Mouse (Mus musculus) retina, embryonic 14.5 days (tissue): ENCODE results near the gene Asb2.
A peak's percentile ranks its signal among the peaks of the same experiment; 100 is the strongest.

Experiments
- DNase-seq: peaks from one replicate; pipeline ENCODE4 v3.0.0-alpha.2; 2015; ENCODE audit warnings: low spot score

The Asb2 gene

DNA sequence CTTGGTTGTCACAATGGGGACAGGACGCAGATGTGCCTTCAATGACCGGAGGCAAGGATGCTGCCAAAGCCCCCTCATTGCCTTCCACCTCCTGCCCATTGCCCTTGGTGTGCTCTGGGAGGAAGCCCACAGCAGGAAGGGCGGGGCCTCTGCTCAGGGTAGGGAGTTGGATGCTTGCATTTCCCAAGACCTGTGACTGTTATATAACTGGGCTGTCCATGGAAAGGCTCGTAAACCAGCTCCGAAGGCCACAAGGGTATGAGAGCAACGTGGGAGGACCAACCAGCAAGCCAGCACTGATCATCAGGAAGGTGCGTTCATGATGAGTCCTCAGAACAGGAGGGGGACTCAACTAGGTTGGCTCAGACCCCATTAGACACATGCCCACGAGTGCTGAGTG lies 5.0 kb upstream of the Asb2 start:
- no peak for DNase-seq

DNA sequence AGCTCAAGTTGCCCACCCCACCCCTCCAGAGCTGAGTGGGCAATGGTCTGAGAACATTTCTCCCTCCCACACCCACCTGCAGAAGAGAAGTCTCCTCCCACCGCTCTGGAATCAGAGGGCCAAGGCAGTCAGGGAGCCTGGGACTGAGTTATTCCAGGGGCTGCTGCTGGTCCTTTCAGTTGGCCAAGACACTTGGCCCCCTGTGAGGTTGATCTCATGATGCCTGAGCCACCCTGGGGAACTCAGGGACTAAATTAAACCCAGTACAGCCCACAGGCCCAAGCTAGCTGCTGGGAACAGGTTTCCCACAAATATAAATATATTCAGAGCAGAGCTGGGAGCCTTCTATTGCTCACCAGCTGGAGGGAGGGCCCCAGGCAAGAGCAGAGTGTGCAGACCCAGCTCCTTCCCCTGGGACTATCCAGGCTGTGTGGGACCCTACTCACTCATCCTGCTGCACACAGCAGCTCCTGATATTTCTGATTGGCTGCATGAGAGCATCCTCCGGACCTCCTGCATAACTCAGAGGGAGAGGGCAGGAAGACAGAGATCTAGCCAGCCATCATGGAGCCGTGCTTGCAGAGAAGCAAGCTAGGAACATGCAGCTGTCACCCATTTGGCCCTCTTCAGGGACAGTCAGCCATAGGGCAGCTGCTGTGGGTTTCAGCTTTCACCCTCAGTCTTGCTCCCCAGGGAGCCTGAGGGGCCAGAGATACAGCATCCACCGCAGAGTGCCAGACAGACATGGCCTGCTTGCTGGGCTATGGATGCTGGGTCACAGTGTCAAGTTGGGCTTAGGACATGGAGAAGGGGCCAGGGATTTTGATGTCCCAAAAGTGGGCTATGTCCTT lies 3.4 kb upstream of the Asb2 start:
- no peak for DNase-seq

DNA sequence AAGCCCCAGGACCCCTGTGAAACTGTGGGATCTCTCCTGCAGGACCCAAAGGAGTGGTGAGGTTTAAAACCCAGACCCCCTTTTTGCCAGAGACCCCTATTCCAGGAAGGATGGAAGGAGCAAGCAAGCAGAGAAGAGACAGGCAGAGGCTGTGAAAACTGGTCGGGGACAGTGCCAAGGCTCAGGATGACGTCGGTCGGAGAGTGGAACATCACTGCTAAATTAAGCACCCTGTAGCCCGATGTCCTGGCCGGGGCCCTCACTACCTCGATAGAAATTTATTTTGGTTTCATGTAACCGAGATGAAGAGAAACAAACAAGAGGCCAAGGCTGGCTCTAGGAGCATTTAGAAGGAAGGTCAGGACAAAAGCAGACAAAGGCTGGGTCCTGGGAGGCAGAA lies 2.4 kb upstream of the Asb2 start:
- DNase-seq = no peak

DNA sequence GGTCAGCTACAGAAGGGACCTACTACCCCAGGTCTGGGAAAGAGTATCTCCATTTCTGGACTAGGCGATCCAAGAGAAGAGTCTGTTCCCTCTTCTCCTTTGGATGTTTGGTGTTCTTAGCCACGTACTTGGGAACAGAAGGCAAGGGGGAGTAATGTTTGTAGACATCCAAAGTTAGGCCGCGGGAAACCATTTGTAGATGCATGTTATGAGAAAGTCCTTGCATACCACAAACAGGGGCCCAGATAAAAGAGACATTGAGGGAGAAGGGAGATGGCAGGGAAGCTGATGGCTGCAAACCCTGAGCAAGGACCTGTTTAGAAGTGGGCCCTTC lies 581 bp upstream of the Asb2 start:
- DNase-seq = no peak

DNA sequence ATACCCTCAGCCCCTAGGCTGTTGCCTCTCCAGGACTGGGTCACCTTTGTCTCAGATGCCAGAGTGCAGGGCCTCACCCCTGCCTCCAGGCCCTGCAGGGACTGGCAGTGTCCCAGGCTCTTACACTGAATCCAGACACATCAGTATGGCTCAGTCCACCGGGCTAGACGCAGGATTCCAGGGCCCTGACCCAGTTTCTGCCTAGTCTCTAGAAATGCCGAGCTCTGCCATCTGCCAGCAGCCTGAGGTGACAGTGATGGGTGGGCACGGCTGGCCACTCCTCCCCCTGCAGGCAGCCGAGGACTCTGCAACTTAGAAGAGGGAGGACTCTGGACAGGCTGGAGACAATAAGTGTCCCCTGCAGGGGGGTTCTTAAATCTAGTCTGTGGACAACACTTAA lies 2.3 kb downstream of the Asb2 start:
- peak; percentile 85 for DNase-seq

DNA sequence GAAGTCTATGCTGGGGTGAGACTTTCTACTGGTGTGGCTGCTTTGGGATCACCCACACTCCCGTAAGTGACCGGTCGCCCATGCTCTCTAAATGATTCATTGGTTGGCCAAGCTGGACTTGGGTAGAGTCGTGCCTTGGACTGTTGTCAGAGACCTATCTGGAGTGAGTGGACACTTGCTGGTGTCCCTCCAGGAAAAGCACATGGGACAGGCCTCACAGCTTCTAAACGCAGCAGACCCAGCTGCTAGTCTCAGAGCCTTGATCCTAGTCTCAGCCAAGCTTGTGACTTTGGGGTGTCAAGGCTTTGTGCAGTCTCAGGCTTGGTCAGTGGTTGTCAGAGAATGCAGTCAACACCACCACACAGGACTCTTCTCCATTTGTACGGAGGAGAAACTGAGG lies 3.1 kb downstream of the Asb2 start:
- no peak for DNase-seq

DNA sequence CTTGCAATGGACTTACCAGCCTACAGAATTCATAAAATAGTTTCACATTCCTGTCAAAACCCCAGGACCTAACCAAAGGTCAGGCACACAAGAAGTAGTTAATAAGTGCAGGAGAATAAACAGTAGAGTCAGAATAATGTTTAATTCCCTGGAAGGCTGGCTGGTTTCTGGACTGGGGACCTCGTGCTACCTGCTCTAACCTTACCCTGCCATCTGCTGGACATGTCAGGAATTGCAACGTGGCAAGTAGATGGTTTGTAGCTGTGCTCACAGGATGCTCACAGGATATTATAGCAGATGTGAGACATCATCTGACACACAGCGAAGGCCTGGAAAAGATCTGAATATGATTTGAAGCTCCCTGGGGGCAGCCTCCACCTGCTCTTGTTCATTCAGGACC lies 7.3 kb downstream of the Asb2 start:
- DNase-seq = peak; percentile 88

DNA sequence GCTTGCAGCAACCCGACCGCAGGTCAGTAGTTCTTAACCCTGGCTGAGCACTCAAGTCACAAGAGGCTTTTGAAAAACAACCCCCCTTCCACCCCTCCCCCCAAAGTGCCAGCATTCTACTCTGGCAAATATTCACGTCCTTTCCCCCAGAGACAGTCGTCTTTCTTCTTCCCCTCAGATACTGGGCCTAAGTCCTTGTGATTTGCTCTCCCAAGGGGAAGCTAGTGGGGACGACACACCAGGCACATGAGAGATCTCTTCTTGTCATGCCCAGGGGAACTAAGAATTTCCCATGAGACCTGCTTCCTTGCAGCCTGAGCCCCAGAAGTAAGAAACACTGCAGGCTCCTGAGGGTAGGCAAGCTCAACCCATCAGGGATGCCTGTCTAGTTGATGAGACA lies 8.4 kb downstream of the Asb2 start:
- no peak for DNase-seq

DNA sequence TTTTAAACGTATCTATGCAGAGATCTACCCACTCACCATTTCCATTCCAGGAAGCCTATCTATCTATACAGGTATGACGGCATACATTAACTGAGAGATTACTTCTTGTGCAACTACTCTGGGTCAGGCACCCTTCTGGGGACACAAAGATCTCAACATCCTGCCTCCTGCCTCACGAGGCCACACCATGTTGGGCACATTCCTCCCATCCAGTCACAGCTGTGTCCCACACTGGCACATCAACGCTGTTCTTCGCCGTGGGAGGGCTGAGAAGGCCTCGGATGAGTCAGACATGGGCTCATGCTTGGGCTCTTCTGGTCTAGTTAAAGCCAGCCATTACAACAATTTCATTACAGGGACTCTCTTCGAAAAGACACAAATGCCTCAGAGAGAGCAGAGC lies 8.9 kb downstream of the Asb2 start:
- no peak for DNase-seq

DNA sequence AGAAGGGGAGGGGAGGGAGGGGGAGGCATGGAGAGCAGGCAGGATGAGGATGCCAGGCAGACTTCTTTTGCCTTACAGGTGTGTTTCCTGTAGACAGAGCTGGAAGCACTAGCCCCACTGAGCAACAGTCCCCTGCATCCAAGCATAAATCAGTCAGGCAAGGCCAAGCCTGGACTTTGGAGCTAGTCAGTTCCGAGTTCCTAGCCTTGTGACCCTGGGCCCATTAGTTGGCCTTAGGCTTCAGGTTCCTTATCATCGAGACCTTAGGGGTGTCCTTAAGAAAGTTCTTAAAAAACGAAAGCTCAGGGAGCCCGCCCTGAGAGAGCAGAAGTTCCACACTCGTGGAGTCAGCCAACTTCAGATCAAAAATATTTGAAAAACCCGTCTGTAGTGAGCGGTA lies 10.9 kb downstream of the Asb2 start:
- DNase-seq = no peak

DNA sequence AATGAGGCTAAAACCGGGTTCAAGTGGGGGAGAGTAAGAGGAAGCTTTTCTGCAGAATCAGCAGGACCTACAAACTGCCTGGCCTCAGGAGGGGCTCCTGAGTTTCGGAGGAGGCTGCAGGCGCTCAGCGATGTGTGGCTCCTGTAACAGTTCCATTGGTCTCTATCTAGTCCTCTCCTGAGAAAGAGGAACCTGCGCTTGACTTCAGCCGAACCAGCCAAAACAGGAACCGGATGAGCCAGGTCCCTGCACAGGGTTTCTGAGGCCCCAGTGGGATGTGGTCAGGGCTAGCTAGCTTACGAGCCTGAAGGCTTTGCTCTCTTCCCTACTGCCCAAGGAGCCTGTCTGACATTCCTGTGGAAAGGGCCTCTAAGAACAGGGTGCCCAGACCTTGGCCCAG lies 12.3 kb downstream of the Asb2 start:
- no peak for DNase-seq

DNA sequence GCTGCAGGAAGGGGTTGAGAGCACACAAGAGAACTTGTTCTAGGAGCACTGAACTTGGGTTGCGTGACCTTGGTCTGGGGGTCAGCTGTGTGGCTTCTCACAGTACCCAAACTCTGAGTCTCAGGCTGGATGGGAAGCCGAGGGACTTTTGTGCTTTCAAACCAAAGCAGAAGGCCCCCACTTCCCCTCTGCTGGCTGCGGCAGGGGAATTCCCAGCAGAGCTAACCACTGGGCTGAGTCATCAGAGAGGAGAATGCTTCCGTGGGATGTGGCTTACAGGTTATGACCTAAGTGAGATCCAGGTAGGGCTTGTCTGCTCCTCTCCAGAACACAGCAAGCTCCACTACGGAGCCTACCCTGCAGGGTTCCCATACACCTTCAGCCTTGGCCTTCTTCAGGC lies 14.6 kb downstream of the Asb2 start:
- no peak for DNase-seq

DNA sequence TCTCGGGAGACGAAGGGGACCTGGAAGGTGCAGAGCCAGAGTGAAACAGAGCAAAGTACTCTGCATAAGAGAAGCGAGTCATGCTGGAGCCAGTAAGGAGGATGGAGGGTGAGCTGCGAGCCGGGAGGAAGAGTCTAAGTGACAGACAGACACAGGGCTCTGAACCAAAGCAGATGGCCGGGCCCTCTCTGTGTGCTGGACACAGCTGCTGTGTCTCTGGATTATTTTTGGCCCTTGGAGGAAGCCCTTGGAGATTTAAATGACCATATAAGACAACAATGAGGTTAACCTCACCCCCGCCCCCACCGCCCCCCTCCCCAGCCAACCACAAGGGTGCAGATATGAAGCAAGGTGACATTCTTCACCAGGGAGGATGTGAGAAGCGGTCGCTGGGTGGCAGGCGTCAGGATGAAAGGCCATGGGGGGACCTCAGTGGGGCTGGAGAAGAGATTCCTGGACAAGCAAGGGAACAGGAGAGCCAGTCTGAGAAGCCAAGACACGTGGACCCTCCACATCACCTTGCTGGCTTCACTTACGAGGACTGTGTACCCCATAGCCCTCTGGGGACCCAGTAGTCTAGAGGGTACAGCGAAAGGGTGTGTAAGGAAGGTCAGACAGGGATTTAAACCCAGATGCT lies 17.5 kb downstream of the Asb2 start:
- DNase-seq = no peak

DNA sequence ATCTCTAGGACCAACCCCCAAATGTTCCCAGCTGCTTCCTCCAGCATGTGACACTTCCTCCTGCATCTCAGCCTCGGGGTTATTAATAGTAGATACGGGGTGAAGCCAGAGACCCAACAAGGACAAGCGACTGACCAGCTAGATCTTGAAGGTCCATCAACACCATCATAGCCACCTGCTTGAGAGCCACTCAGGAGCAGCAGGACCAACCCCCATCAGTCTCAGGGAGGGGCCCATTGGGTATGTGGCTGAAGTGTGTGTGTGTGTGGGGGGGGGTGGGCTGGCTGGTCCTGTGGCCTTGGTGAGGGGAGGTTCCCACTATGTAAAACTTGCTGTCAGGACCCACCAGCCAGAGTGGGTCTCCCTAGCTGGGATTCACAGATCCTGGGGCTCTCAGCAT lies 19.0 kb downstream of the Asb2 start:
- DNase-seq = no peak

DNA sequence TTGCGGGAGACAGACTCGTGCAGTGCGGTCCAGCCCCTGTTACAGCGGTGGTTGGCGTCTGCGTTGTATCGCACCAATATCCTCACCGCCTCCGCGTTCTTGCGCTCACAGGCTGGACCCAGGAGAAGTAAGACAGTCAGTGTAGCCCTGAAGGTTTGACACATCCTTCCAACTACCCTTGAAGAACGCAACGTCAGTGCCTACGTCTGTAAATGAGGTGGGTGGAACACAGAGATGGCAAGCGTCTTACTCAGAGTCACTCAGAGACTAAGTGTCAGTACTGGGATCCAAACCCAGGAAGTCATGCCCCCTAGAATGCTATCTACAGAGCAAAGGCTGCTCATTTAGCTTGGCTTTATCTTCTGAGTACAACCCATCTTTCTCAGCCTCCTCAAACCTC lies 22.4 kb downstream of the Asb2 start:
- no peak for DNase-seq

DNA sequence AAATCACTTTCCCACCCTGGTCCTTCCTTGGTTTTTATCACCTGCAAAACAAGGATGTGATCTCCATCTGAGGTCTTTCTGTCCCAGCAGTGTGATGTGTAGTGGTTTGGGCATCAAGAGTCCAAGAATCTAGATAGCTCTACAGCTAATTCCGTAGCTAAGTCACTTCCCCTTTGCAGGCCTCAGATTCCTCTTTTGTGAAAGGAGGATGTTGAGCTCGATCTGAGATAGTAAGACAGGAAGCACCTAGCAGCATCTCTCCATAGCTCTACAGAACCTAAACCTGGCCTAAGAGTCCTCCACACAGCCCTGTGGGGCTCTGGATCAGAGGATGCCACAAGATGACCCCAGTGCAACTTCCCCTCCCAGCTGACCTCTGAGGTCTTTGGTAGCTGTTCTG lies 22.9 kb downstream of the Asb2 start:
- DNase-seq = no peak

DNA sequence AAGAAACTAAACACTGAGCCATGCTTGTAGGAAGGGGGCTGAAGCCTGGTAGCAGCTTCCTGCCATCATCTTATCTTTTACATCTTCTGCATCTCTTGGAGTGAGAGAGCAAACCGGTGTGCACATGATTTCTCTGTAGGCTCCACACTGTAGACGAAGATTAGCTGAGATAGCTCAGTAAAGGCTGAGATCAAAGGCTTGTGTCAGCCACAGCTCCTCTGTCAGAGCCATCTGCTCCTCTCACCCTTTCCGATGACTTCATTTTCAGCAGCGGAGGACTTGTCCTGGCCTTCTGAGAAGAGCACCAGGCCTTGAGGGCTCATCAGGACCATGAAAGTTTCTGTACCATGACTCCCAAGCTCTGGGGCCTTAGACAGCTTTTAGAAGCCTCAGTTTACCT lies 24.3 kb downstream of the Asb2 start:
- DNase-seq = no peak

DNA sequence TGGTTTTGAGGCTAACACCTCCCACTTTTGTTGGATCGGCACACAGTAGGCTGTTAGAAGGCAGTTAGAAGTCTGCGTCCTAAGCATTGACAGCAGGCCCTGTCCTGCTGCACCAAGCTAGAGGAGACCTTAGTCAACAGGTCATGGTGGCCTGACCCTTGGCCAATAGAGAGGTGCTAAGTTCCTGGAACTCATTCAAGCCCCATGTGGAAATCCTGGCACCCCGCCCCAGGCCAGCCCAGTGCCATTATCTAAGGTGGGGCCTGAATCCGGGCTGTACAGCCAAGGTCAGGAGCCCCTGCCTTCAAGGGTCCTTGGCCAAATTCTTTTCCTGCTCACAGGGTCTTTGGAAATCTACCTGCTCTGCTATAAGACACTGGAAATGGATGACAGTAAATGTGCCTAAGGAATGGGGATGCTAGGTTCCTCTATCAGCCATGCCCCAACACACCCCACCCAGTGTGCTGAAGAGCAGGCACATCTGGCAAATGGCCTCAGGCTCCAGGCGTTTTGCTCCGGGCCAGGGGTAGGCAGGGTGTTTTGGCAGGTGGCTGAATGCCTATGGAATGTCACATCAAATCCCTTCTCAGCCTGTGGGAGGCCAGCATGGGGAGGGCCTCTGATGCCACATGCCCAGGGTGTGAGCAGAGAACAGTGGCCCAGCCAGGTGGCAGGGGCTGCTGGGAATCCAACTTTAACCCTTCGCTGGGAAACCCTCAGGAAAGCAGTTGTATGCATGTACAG lies 27.2 kb downstream of the Asb2 start:
- no peak for DNase-seq

DNA sequence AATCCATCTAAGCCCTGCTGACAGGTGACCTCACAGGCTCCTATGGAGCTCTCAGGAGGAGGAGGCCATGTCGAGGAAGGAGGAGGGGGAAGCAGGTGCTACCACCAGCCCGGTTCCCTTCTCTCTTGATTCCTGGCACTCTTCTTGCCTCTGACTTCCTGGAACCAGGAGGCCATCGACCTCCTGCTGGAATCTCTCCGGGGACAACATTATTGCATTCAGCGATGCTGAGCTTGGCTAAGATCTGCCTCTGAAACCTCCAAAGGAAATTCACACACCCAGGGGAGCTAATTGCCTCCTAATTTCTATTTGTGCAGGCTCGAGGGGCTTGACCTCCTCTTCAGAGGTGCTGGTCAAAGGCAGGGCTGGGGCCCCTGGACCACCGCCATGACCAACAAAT lies 28.7 kb downstream of the Asb2 start:
- DNase-seq = no peak

DNA sequence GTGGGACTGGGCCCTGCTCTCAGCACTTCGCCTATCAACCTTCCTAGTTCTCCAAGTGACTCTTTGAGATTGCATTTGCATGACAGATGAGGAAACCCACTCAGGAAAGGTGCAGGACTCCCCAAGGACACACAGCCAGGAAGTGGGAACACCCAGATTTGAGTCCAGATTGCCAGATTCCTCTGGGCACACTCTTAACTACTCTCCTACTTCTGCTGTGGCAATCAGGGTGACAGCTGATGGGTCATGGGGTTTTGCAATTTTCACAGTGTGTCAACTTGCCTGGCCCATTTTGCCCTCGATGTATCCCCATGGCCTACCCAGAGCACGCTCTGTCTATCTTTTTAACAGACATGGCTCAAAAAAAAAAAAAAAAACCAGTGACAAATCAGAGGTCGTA lies 29.2 kb downstream of the Asb2 start:
- no peak for DNase-seq

DNA sequence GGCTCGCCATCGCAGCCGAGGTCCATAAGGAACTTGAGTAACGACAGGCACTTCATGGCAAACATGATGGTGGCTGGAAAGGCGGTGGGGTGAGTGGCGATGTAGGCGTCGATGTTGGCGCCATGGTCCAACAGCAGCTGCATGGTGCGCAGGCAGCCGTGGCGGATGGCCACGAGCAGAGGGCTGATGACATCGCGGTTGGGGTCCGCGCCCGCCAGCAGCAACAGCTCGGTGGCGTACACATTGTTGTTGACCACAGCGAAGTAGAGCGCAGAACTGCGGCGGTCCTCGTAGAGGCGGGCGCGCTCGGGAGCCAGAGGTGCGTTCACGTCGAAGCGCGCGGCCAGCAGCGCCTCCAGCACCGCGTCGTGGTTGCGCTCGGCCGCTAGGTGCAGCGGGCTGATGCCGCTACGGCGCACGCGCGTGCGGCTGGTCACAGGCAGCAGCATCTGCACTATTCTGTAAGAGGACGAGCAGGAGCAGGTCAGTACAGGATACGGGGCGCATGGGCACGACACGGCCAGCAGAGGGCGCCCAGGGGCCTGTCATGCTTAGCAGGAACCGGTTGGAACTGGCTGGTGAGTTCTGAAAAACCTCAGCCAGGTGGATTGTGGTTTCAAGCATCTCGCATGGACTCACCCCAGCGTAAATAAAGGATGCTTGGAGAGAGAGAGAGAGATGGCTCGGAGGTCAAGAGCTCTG lies 30.5 kb downstream of the Asb2 start:
- DNase-seq = peak; percentile 98

DNA sequence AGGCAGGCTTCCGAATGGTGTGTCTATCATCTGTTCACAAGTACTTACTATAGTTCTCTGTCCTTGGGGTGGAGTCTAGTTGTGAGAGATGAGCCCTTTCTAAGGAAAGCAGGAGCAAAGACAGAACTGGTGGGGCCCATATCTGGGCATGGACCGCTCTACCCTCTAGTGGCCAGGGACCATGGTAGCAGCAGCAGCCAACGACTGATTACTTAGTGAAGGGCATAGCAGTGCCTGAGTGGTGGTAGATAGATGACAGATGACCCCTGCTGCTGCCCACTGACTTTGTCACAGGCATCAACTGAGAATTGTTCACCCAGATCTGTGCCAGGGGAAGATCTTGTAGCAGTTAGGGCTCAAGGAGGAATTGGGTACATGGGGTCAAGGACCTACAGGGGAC lies 33.0 kb downstream of the Asb2 start:
- peak; percentile 64 for DNase-seq
